Mouse (Mus musculus) liver, adult 2 months (tissue): ENCODE measurements at regions not wholly inside any gene's neighbourhood (a gene's known extent, or its start where the extent isn't known, plus 50 kb on each side); places are given as distances from the start of the nearest gene placed in this dataset.

ENCODE experiments used
- DNase-seq: peaks from one replicate; pipeline ENCODE4 v3.0.0-alpha.2; 2011; ENCODE audit warnings: low read depth, low spot score; ENCODE audit errors: extremely low read depth
- H3K27ac ChIP-seq: fragments of 200-500 bp; replicated peaks from 2 replicates; pipeline ENCODE4 v1.5.1; 2012; ENCODE audit warnings: low read depth, mild to moderate bottlenecking, control low read depth, inconsistent platforms, low read length; ENCODE audit not compliant: insufficient read depth
- H3K27me3 ChIP-seq: fragments of 200-500 bp; 2 replicates; pipeline ENCODE4 v1.6.1; 2012; ENCODE audit warnings: mild to moderate bottlenecking, moderate library complexity, low read length, inconsistent platforms; ENCODE audit not compliant: control insufficient read depth, insufficient read depth
- H3K36me3 ChIP-seq: fragments of 200-500 bp; 2 replicates; pipeline ENCODE4 v1.6.1; 2012; ENCODE audit warnings: low read length, inconsistent platforms; ENCODE audit not compliant: control insufficient read depth, insufficient read depth
- H3K4me1 ChIP-seq: fragments of 200-500 bp; 2 replicates; pipeline ENCODE4 v1.6.1; 2011; ENCODE audit warnings: low read length; ENCODE audit not compliant: control insufficient read depth, insufficient read depth
- H3K4me3 ChIP-seq: fragments of 200-500 bp; 2 replicates; pipeline ENCODE4 v1.5.1; 2011; ENCODE audit warnings: low read depth, mild to moderate bottlenecking, control low read depth, low read length, moderate library complexity; ENCODE audit not compliant: insufficient read depth
- H3K79me2 ChIP-seq: fragments of 200-500 bp; 2 replicates; pipeline ENCODE4 v1.6.1; 2012; ENCODE audit warnings: inconsistent platforms, mild to moderate bottlenecking, low read length, moderate library complexity; ENCODE audit not compliant: control insufficient read depth, insufficient read depth
- H3K9ac ChIP-seq: fragments of 200-500 bp; 2 replicates; pipeline ENCODE4 v1.6.1; 2012; ENCODE audit warnings: low read depth, mild to moderate bottlenecking, control low read depth, inconsistent platforms, low read length
- CTCF ChIP-seq: fragments of 200-500 bp; IDR thresholded peaks from 2 replicates; pipeline ENCODE4 v1.5.1; 2011; ENCODE audit warnings: low read depth, low read length, control low read depth
- POLR2A ChIP-seq: fragments of 200-500 bp; IDR thresholded peaks from 2 replicates; pipeline ENCODE4 v1.6.1; 2011; ENCODE audit warnings: low read length, control low read depth; ENCODE audit not compliant: insufficient read depth; ENCODE audit errors: extremely low read depth
- WGBS: fragments of 180-500 bp; shearing (Covaris S2); methylation state at CpG from one replicate; pipeline ENCODE4 v1.1.7; 2018; 5-methylcytosine and 5-hydroxymethylcytosine counted together

DNA sequence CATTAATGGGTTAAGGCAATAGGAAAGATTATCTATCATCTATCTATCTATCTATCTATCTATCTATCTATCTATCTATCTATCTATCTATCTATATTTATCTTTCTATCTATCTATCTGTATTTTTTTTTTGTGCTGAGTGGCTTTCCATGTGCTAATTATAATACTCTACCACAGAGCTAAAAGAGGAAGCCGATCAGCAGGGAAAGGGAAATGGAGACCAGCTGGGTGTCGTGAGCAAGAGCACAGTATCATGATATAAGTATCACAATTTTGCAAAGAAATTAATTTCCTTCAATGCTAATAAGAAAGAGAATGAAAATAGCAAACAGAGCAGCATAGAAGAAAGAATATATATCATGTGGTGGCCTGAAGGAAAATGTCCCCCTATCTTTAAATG, 69.6 kb downstream of the Cldn1 start:
- Histone ChIP-seq H3K79me2 (no peaks in the 10 kb centered on the region), H3K27me3 (no peaks in the 10 kb centered on the region), H3K4me3 (no peak overlapping the region), H3K4me1 (no peaks in the 10 kb centered on the region), H3K9ac (no peak overlapping the region), H3K36me3 (no peaks in the 10 kb centered on the region), H3K27ac (no peak overlapping the region)
- no peak for DNase-seq
- TF ChIP-seq CTCF, result no peak
- no peak for TF ChIP-seq POLR2A
- WGBS, result 79% methylated on average over 2 of the region's 2 CpGs

DNA sequence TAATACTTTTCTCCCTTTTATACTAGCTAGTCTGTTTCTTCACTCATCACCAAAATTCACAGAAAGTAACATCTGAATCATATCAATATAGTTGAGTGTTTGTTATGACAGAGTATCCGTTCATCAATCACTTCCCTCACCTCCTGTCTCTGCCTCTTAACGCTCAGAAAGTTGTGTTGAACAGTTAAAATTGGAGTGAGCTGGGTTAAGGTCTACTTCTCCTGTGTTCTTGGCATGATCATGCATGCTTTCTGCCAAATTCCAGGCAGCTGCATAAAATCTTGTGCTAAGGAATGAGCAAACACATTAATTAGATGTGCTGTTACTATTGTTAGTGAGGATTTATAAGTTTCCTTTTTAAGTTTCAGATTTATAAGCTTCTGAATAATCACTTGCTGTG, 79.9 kb downstream of the Cldn1 start:
- TF ChIP-seq POLR2A (no peak), CTCF (no peak)
- H3K27ac ChIP-seq, result no peak overlapping the region
- peak; percentile 6 for DNase-seq
- H3K27me3 ChIP-seq, result no peaks in the 10 kb centered on the region
- no peaks in the 10 kb centered on the region for H3K79me2 ChIP-seq
- 52% methylated on average over 2 of the region's 2 CpGs for WGBS
- no peaks in the 10 kb centered on the region for H3K36me3 ChIP-seq
- no peak overlapping the region for H3K9ac ChIP-seq
- H3K4me1 ChIP-seq, result no peaks in the 10 kb centered on the region
- H3K4me3 ChIP-seq, result no peak overlapping the region

DNA sequence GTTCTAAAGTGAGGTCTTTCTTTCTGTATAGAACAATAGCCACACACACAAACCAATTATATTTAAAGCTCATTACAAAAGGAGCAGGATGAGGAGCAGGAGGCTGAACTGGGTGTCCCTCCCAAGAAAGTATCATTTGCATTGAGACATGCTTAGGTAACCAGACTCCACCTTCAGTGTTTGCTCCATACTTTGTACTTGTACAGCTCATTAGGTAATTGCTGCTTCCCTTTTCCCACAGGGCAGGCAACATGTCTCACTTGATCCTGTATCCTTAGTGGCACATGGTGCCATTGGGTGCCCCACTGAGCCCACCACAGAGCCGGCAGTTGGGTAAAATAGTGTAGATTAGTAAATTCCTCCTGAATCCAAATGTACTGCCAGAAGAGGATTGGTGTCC, 86.0 kb downstream of the Cldn1 start:
- H3K27ac ChIP-seq, result no peak overlapping the region
- H3K4me3 ChIP-seq, result no peak overlapping the region
- DNase-seq, result no peak
- H3K79me2 ChIP-seq, result no peaks in the 10 kb centered on the region
- no peaks in the 10 kb centered on the region for H3K4me1 ChIP-seq
- no peak overlapping the region for H3K9ac ChIP-seq
- 89% methylated on average over 1 of the region's 1 CpGs for WGBS
- TF ChIP-seq POLR2A, result no peak
- no peak for TF ChIP-seq CTCF
- H3K27me3 ChIP-seq, result no peaks in the 10 kb centered on the region
- H3K36me3 ChIP-seq, result no peaks in the 10 kb centered on the region

DNA sequence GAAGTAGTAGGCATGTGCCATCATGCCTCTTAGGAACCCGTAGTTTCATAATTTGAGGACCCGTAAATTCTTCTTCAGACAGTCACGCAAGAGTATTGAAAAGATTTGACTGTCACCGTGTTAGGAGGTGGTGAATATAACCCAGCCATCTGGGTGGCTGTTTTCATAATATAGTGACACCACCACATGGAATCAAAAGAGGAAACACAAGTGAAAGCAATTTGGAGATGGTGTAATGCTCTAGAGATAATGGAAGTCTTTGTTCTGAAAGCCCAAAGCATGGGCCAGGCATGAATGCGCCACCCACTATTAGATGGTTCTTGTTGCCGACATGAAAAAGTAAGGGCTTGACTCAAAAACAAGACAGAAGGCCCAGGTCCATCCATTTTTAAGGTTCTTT, 86.9 kb downstream of the Cldn1 start:
- TF ChIP-seq CTCF (no peak), POLR2A (no peak)
- no peak overlapping the region for H3K4me3 ChIP-seq
- H3K79me2 ChIP-seq, result no peaks in the 10 kb centered on the region
- H3K9ac ChIP-seq, result no peak overlapping the region
- DNase-seq, result no peak
- 94% methylated on average over 6 of the region's 6 CpGs for WGBS
- no peaks in the 10 kb centered on the region for H3K36me3 ChIP-seq
- no peaks in the 10 kb centered on the region for H3K27me3 ChIP-seq
- H3K4me1 ChIP-seq, result no peaks in the 10 kb centered on the region
- H3K27ac ChIP-seq, result no peak overlapping the region

DNA sequence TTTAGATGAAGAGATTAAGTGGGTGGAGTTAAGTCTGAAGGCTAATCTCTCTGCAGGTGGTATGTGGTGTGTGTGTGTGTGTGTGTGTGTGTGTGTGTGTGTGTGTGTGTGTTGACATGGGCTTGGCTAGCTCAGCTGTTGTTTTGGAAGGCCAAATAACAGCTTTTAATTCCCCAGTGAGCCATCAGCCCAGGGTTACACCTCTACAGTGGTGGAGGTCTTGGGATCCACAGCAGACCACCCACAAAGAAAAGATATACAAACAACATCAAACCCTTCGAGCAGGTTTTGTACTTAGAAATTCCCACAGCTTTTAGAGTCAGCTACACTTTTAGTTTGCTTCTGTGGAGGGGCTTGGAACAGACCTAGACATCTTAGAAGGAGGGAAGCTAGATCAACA, 89.2 kb downstream of the Cldn1 start:
- Histone ChIP-seq H3K9ac (no peak overlapping the region), H3K27ac (no peak overlapping the region), H3K36me3 (no peaks in the 10 kb centered on the region), H3K27me3 (no peaks in the 10 kb centered on the region), H3K4me1 (no peaks in the 10 kb centered on the region), H3K79me2 (no peaks in the 10 kb centered on the region), H3K4me3 (no peak overlapping the region)
- WGBS, result 62% methylated on average over 1 of the region's 1 CpGs
- TF ChIP-seq CTCF (no peak), POLR2A (no peak)
- DNase-seq, result no peak

DNA sequence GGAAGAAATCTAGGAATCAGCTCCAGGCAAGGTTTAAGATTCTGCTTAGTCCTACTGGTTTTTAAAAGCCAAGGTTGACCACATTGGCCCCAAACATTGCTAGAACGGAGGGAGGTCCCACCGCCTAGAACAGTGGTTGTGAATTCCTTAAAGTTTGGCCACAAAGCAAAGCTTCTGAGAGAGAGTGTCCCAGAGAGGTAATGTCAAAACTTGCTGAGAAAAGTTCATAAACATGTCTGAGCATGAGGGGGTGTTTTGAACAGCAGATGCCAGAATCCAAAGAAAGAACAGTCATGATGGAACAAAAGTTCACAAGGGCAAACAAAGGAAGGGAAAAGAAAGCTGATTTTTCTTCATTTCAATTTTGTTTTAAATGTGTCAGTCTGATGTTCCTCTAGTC, 90.1 kb downstream of the Cldn1 start:
- Histone ChIP-seq H3K27me3 (no peaks in the 10 kb centered on the region), H3K36me3 (no peaks in the 10 kb centered on the region), H3K4me3 (no peak overlapping the region), H3K79me2 (no peaks in the 10 kb centered on the region), H3K4me1 (no peaks in the 10 kb centered on the region), H3K9ac (no peak overlapping the region), H3K27ac (no peak overlapping the region)
- 82% methylated on average over 2 of the region's 2 CpGs for WGBS
- DNase-seq, result no peak
- TF ChIP-seq POLR2A, result no peak
- no peak for TF ChIP-seq CTCF

DNA sequence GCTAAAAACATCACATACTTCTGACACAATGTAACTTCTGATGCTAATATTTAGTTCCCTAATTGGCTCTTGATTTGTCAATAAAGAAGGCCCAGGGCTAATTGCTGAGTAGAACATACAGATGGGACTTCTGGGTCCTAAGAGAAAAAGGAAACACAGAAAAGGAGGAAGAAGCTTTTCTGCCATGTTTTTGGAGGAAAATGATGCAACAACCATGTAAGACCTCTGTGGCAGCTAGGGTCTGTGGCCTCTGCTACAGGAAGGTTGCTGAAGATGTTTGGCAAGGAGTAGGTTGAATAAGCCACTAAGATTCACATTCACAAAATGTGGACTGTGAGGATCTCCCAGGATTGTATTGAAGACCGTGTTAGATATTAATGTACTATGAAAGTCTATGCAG, 94.9 kb downstream of the Cldn1 start:
- Histone ChIP-seq H3K4me1 (no peaks in the 10 kb centered on the region), H3K9ac (no peak overlapping the region), H3K4me3 (no peak overlapping the region), H3K79me2 (no peaks in the 10 kb centered on the region), H3K27ac (no peak overlapping the region), H3K36me3 (no peaks in the 10 kb centered on the region), H3K27me3 (no peaks in the 10 kb centered on the region)
- 92% methylated on average over 1 of the region's 1 CpGs for WGBS
- TF ChIP-seq POLR2A (no peak), CTCF (no peak)
- DNase-seq, result no peak
